Mouse (Mus musculus): Measurements from ENCODE around the gene Slc44a3.

GRCm38 (mm10) chr3:121569004-121569403 is 36.8 kb upstream of the Slc44a3 start:
- TF ChIP-seq MAX (IDR thresholded peaks at IDR 0.05) (no peak), CTCF (IDR thresholded peaks at IDR 0.05; ENCODE audit: control insufficient read depth, insufficient read depth, insufficient read length) (no peak), USF1 (IDR thresholded peaks at IDR 0.05; ENCODE audit: low read depth) (no peak), CEBPB (IDR thresholded peaks at IDR 0.05; ENCODE audit: low read depth) (no peak)
